Mouse (Mus musculus): ENCODE measurements at regions not wholly inside any gene's neighbourhood (a gene's known extent, or its start where the extent isn't known, plus 50 kb on each side); places are given as distances from the start of the nearest gene placed in this dataset.

- Histone ChIP-seq H3K4me1 (ENCODE audit: control insufficient read depth, insufficient read depth, low read length) (no peaks in the 10 kb centered on the region), H3K9ac (ENCODE audit: low read depth, low read length) (no peak overlapping the region), H3K27ac (no peak overlapping the region), H3K4me3 (no peak overlapping the region), H3K79me2 (replicated peaks; ENCODE audit: control insufficient read depth, insufficient read depth, low read length) (no peaks in the 10 kb centered on the region), H3K27me3 (ENCODE audit: control insufficient read depth, insufficient read depth, low read length) (no peaks in the 10 kb centered on the region), H3K36me3 (ENCODE audit: control insufficient read depth, insufficient read depth, low read length) (no peaks in the 10 kb centered on the region)
- intact Hi-C loops (cut with DNase I) = no loop called here
- no peak for DNase-seq
- 72% methylated on average over 6 of the region's 6 CpGs for WGBS
- no peak for TF ChIP-seq POLR2A (IDR thresholded peaks at IDR 0.05; ENCODE audit: insufficient read depth, low read depth, low read length)
- TF ChIP-seq CTCF (IDR thresholded peaks at IDR 0.05) = no peak
Observed at GRCm38 (mm10) chr15:59716872-59717271, 299.5 kb downstream of the 4933412E24Rik start.

- intact Hi-C loops (cut with DNase I) = loop anchor here (1.0 kb wide), 1 partner anchor 21 kb away; no protein-coding TSS in a partner anchor
- Histone ChIP-seq H3K27me3 (ENCODE audit: control insufficient read depth, insufficient read depth, low read length) (no peaks in the 10 kb centered on the region), H3K36me3 (ENCODE audit: control insufficient read depth, insufficient read depth, low read length) (no peaks in the 10 kb centered on the region), H3K27ac (no peak overlapping the region), H3K4me1 (ENCODE audit: control insufficient read depth, insufficient read depth, low read length) (no peaks in the 10 kb centered on the region), H3K4me3 (no peak overlapping the region), H3K79me2 (replicated peaks; ENCODE audit: control insufficient read depth, insufficient read depth, low read length) (no peaks in the 10 kb centered on the region), H3K9ac (ENCODE audit: low read depth, low read length) (no peak overlapping the region)
- 76% methylated on average over 3 of the region's 3 CpGs for WGBS
- DNase-seq = no peak
- TF ChIP-seq POLR2A (IDR thresholded peaks at IDR 0.05; ENCODE audit: insufficient read depth, low read depth, low read length) (no peak), EP300 (IDR thresholded peaks at IDR 0.05; ENCODE audit: insufficient read depth, low read depth, low read length) (no peak), CTCF (IDR thresholded peaks at IDR 0.05) (no peak)
Observed at GRCm38 (mm10) chr15:59715951-59716350, 300.5 kb downstream of the 4933412E24Rik start.

GRCm38 (mm10) chr15:59713965-59714739 is 302.3 kb downstream of the 4933412E24Rik start:
- Histone ChIP-seq H3K4me3 (no peak overlapping the region), H3K27me3 (ENCODE audit: control insufficient read depth, insufficient read depth, low read length) (no peaks in the 10 kb centered on the region), H3K27ac (no peak overlapping the region), H3K36me3 (ENCODE audit: control insufficient read depth, insufficient read depth, low read length) (no peaks in the 10 kb centered on the region), H3K79me2 (replicated peaks; ENCODE audit: control insufficient read depth, insufficient read depth, low read length) (no peaks in the 10 kb centered on the region), H3K9ac (ENCODE audit: low read depth, low read length) (no peak overlapping the region), H3K4me1 (ENCODE audit: control insufficient read depth, insufficient read depth, low read length) (no peaks in the 10 kb centered on the region)
- WGBS = 62% methylated on average over 8 of the region's 8 CpGs
- intact Hi-C loops (cut with DNase I) = no loop called here
- no peak for TF ChIP-seq CTCF (IDR thresholded peaks at IDR 0.05)
- TF ChIP-seq POLR2A (IDR thresholded peaks at IDR 0.05; ENCODE audit: insufficient read depth, low read depth, low read length) = no peak
- no peak for TF ChIP-seq EP300 (IDR thresholded peaks at IDR 0.05; ENCODE audit: insufficient read depth, low read depth, low read length)
- DNase-seq = no peak

- TF ChIP-seq POLR2A (IDR thresholded peaks at IDR 0.05; ENCODE audit: insufficient read depth, low read depth, low read length) (no peak), CTCF (IDR thresholded peaks at IDR 0.05) (no peak), EP300 (IDR thresholded peaks at IDR 0.05; ENCODE audit: insufficient read depth, low read depth, low read length) (no peak)
- no peaks in the 10 kb centered on the region for H3K36me3 ChIP-seq (ENCODE audit: control insufficient read depth, insufficient read depth, low read length)
- no peak overlapping the region for H3K27ac ChIP-seq
- no peak overlapping the region for H3K4me3 ChIP-seq
- WGBS = 80% methylated on average over 5 of the region's 5 CpGs
- intact Hi-C loops (cut with DNase I) = no loop called here
- no peaks in the 10 kb centered on the region for H3K4me1 ChIP-seq (ENCODE audit: control insufficient read depth, insufficient read depth, low read length)
- no peak for DNase-seq
- no peaks in the 10 kb centered on the region for H3K27me3 ChIP-seq (ENCODE audit: control insufficient read depth, insufficient read depth, low read length)
- no peak overlapping the region for H3K9ac ChIP-seq (ENCODE audit: low read depth, low read length)
- no peaks in the 10 kb centered on the region for H3K79me2 ChIP-seq (replicated peaks; ENCODE audit: control insufficient read depth, insufficient read depth, low read length)
Observed at GRCm38 (mm10) chr15:59712077-59712752, 304.2 kb downstream of the 4933412E24Rik start.

GRCm38 (mm10) chr15:59709925-59710324 is 306.5 kb downstream of the 4933412E24Rik start:
- WGBS = 86% methylated on average over 2 of the region's 2 CpGs
- intact Hi-C loops (cut with DNase I) = no loop called here
- no peaks in the 10 kb centered on the region for H3K79me2 ChIP-seq (replicated peaks; ENCODE audit: control insufficient read depth, insufficient read depth, low read length)
- TF ChIP-seq CTCF (IDR thresholded peaks at IDR 0.05) (no peak), EP300 (IDR thresholded peaks at IDR 0.05; ENCODE audit: insufficient read depth, low read depth, low read length) (no peak), POLR2A (IDR thresholded peaks at IDR 0.05; ENCODE audit: insufficient read depth, low read depth, low read length) (no peak)
- H3K4me3 ChIP-seq = no peak overlapping the region
- no peak overlapping the region for H3K9ac ChIP-seq (ENCODE audit: low read depth, low read length)
- no peaks in the 10 kb centered on the region for H3K36me3 ChIP-seq (ENCODE audit: control insufficient read depth, insufficient read depth, low read length)
- no peaks in the 10 kb centered on the region for H3K4me1 ChIP-seq (ENCODE audit: control insufficient read depth, insufficient read depth, low read length)
- no peaks in the 10 kb centered on the region for H3K27me3 ChIP-seq (ENCODE audit: control insufficient read depth, insufficient read depth, low read length)
- DNase-seq = no peak
- no peak overlapping the region for H3K27ac ChIP-seq

- Histone ChIP-seq H3K9ac (ENCODE audit: low read depth, low read length) (no peak overlapping the region), H3K4me1 (ENCODE audit: control insufficient read depth, insufficient read depth, low read length) (no peaks in the 10 kb centered on the region), H3K4me3 (no peak overlapping the region), H3K36me3 (ENCODE audit: control insufficient read depth, insufficient read depth, low read length) (no peaks in the 10 kb centered on the region), H3K27ac (no peak overlapping the region), H3K79me2 (replicated peaks; ENCODE audit: control insufficient read depth, insufficient read depth, low read length) (no peaks in the 10 kb centered on the region), H3K27me3 (ENCODE audit: control insufficient read depth, insufficient read depth, low read length) (no peaks in the 10 kb centered on the region)
- no peak for DNase-seq
- intact Hi-C loops (cut with DNase I) = no loop called here
- TF ChIP-seq CTCF (IDR thresholded peaks at IDR 0.05) (no peak), POLR2A (IDR thresholded peaks at IDR 0.05; ENCODE audit: insufficient read depth, low read depth, low read length) (no peak), EP300 (IDR thresholded peaks at IDR 0.05; ENCODE audit: insufficient read depth, low read depth, low read length) (no peak)
Observed at GRCm38 (mm10) chr15:59708402-59708801, 308.0 kb downstream of the 4933412E24Rik start.
